Mouse (Mus musculus): ENCODE data around the gene Apbb2. TPM values are rescaled to one million over a fixed set of nuclear protein-coding genes. Genes with fewer than 3 reads are reported as not detected.

Gene Apbb2
- total and polyA plus RNA-seq, 2 experiments from 2014 or later = 31.8 to 41.0 TPM

GRCm38 (mm10) chr5:66514659-66515058 is 103.9 kb downstream of the Apbb2 start:
- Histone ChIP-seq H3K4me3 (ENCODE audit: low read depth, low read length) (no peak overlapping the region), H3K4me1 (ENCODE audit: control insufficient read depth, insufficient read depth) (peaks cover 13% of the 10 kb centered on the region; the same call in 1 of the 2 replicates), H3K9ac (replicated peaks; ENCODE audit: low read depth, low read length) (no peak overlapping the region), H3K9me3 (replicated peaks; ENCODE audit: control insufficient read depth, low read length) (no peaks in the 10 kb centered on the region), H3K27ac (ENCODE audit: low read depth) (no peak overlapping the region), H3K36me3 (replicated peaks; ENCODE audit: control insufficient read depth, insufficient read depth, low read length) (no peaks in the 10 kb centered on the region), H3K27me3 (ENCODE audit: control insufficient read depth, insufficient read depth, low read length) (no peaks in the 10 kb centered on the region), H3K4me2 (ENCODE audit: low read depth, low read length) (no peak overlapping the region)
- WGBS = 94% methylated on average over 6 of the region's 6 CpGs
- no peak for ATAC-seq (ENCODE audit: insufficient read depth, low read depth)
- TF ChIP-seq EP300 (IDR thresholded peaks at IDR 0.05; ENCODE audit: low read depth) = no peak
- TF ChIP-seq CTCF (IDR thresholded peaks at IDR 0.05; ENCODE audit: low read depth) = no peak
- DNase-seq (ENCODE audit: low spot score) = no peak

GRCm38 (mm10) chr5:66513412-66513811 is 105.2 kb downstream of the Apbb2 start:
- H3K9me3 ChIP-seq (replicated peaks; ENCODE audit: control insufficient read depth, low read length) = no peaks in the 10 kb centered on the region
- H3K9ac ChIP-seq (replicated peaks; ENCODE audit: low read depth, low read length) = no peak overlapping the region
- peaks cover 11% of the 10 kb centered on the region; the same call in 1 of the 2 replicates for H3K4me1 ChIP-seq (ENCODE audit: control insufficient read depth, insufficient read depth)
- H3K4me3 ChIP-seq (ENCODE audit: low read depth, low read length) = no peak overlapping the region
- no peaks in the 10 kb centered on the region for H3K36me3 ChIP-seq (replicated peaks; ENCODE audit: control insufficient read depth, insufficient read depth, low read length)
- H3K4me2 ChIP-seq (ENCODE audit: low read depth, low read length) = no peak overlapping the region
- no peak overlapping the region for H3K27ac ChIP-seq (ENCODE audit: low read depth)
- ATAC-seq (ENCODE audit: insufficient read depth, low read depth) (no peak), DNase-seq (ENCODE audit: low spot score) (no peak)
- no peak for TF ChIP-seq CTCF (IDR thresholded peaks at IDR 0.05; ENCODE audit: low read depth)
- no peak for TF ChIP-seq EP300 (IDR thresholded peaks at IDR 0.05; ENCODE audit: low read depth)
- H3K27me3 ChIP-seq (ENCODE audit: control insufficient read depth, insufficient read depth, low read length) = no peaks in the 10 kb centered on the region

- TF ChIP-seq EP300 (IDR thresholded peaks at IDR 0.05; ENCODE audit: low read depth) (no peak), CTCF (IDR thresholded peaks at IDR 0.05; ENCODE audit: low read depth) (no peak)
- Histone ChIP-seq H3K9me3 (replicated peaks; ENCODE audit: control insufficient read depth, low read length) (no peaks in the 10 kb centered on the region), H3K4me3 (ENCODE audit: low read depth, low read length) (no peak overlapping the region), H3K4me1 (ENCODE audit: control insufficient read depth, insufficient read depth) (peaks cover 6% of the 10 kb centered on the region; the same call in 1 of the 2 replicates), H3K27ac (ENCODE audit: low read depth) (no peak overlapping the region), H3K4me2 (ENCODE audit: low read depth, low read length) (no peak overlapping the region), H3K36me3 (replicated peaks; ENCODE audit: control insufficient read depth, insufficient read depth, low read length) (no peaks in the 10 kb centered on the region), H3K9ac (replicated peaks; ENCODE audit: low read depth, low read length) (no peak overlapping the region), H3K27me3 (ENCODE audit: control insufficient read depth, insufficient read depth, low read length) (no peaks in the 10 kb centered on the region)
- DNase-seq (ENCODE audit: low spot score) (no peak), ATAC-seq (ENCODE audit: insufficient read depth, low read depth) (no peak)
- WGBS = 95% methylated on average over 7 of the region's 7 CpGs
These were observed 106.1 kb downstream of the Apbb2 start for GRCm38 (mm10) chr5:66512519-66512918.

GRCm38 (mm10) chr5:66510716-66511115 is 107.9 kb downstream of the Apbb2 start:
- no peak for ATAC-seq (ENCODE audit: insufficient read depth, low read depth)
- Histone ChIP-seq H3K9me3 (replicated peaks; ENCODE audit: control insufficient read depth, low read length) (no peaks in the 10 kb centered on the region), H3K36me3 (replicated peaks; ENCODE audit: control insufficient read depth, insufficient read depth, low read length) (no peaks in the 10 kb centered on the region), H3K4me2 (ENCODE audit: low read depth, low read length) (no peak overlapping the region), H3K4me1 (ENCODE audit: control insufficient read depth, insufficient read depth) (peaks cover 6% of the 10 kb centered on the region; the same call in 1 of the 2 replicates), H3K9ac (replicated peaks; ENCODE audit: low read depth, low read length) (no peak overlapping the region), H3K27ac (ENCODE audit: low read depth) (no peak overlapping the region), H3K27me3 (ENCODE audit: control insufficient read depth, insufficient read depth, low read length) (no peaks in the 10 kb centered on the region), H3K4me3 (ENCODE audit: low read depth, low read length) (no peak overlapping the region)
- DNase-seq (ENCODE audit: low spot score) = no peak
- WGBS = 64% methylated on average over 6 of the region's 7 CpGs
- TF ChIP-seq EP300 (IDR thresholded peaks at IDR 0.05; ENCODE audit: low read depth) = no peak

- no peak for ATAC-seq (ENCODE audit: insufficient read depth, low read depth)
- 66% methylated on average over 5 of the region's 5 CpGs for WGBS
These were observed 109.4 kb downstream of the Apbb2 start for GRCm38 (mm10) chr5:66509151-66509550.

GRCm38 (mm10) chr5:66505578-66505977 is 113.0 kb downstream of the Apbb2 start:
- ATAC-seq (ENCODE audit: insufficient read depth, low read depth) (no peak), DNase-seq (ENCODE audit: low spot score) (no peak)
- H3K4me2 ChIP-seq (ENCODE audit: low read depth, low read length) = no peak overlapping the region
- TF ChIP-seq EP300 (IDR thresholded peaks at IDR 0.05; ENCODE audit: low read depth) (no peak), CTCF (IDR thresholded peaks at IDR 0.05; ENCODE audit: low read depth) (no peak)
- H3K9me3 ChIP-seq (replicated peaks; ENCODE audit: control insufficient read depth, low read length) = no peaks in the 10 kb centered on the region
- H3K4me1 ChIP-seq (ENCODE audit: control insufficient read depth, insufficient read depth) = peaks cover 16% of the 10 kb centered on the region; the same call in 1 of the 2 replicates
- 87% methylated on average over 3 of the region's 3 CpGs for WGBS
- no peak overlapping the region for H3K4me3 ChIP-seq (ENCODE audit: low read depth, low read length)
- H3K27me3 ChIP-seq (ENCODE audit: control insufficient read depth, insufficient read depth, low read length) = no peaks in the 10 kb centered on the region
- no peaks in the 10 kb centered on the region for H3K36me3 ChIP-seq (replicated peaks; ENCODE audit: control insufficient read depth, insufficient read depth, low read length)
- no peak overlapping the region for H3K27ac ChIP-seq (ENCODE audit: low read depth)
- H3K9ac ChIP-seq (replicated peaks; ENCODE audit: low read depth, low read length) = no peak overlapping the region

More at GRCm38 (mm10) chr5:66509151-66509550, 109.4 kb downstream of the Apbb2 start:
- Histone ChIP-seq H3K27me3 (ENCODE audit: control insufficient read depth, insufficient read depth, low read length) (no peaks in the 10 kb centered on the region), H3K9me3 (replicated peaks; ENCODE audit: control insufficient read depth, low read length) (no peaks in the 10 kb centered on the region), H3K4me3 (ENCODE audit: low read depth, low read length) (no peak overlapping the region), H3K4me2 (ENCODE audit: low read depth, low read length) (no peak overlapping the region), H3K9ac (replicated peaks; ENCODE audit: low read depth, low read length) (no peak overlapping the region), H3K27ac (ENCODE audit: low read depth) (no peak overlapping the region), H3K36me3 (replicated peaks; ENCODE audit: control insufficient read depth, insufficient read depth, low read length) (no peaks in the 10 kb centered on the region), H3K4me1 (ENCODE audit: control insufficient read depth, insufficient read depth) (peaks cover 11% of the 10 kb centered on the region; the same call in 1 of the 2 replicates)
- DNase-seq (ENCODE audit: low spot score) = no peak
- TF ChIP-seq EP300 (IDR thresholded peaks at IDR 0.05; ENCODE audit: low read depth) (no peak), CTCF (IDR thresholded peaks at IDR 0.05; ENCODE audit: low read depth) (no peak)

Measured in heart, postnatal 0 days (tissue).